Mouse (Mus musculus): ENCODE data around the gene Gpr89. TPM values are rescaled to one million over a fixed set of nuclear protein-coding genes. Genes with fewer than 3 reads are reported as not detected.

The Gpr89 gene
- polyA plus RNA-seq, 1 experiment = 19.0 TPM

DNA sequence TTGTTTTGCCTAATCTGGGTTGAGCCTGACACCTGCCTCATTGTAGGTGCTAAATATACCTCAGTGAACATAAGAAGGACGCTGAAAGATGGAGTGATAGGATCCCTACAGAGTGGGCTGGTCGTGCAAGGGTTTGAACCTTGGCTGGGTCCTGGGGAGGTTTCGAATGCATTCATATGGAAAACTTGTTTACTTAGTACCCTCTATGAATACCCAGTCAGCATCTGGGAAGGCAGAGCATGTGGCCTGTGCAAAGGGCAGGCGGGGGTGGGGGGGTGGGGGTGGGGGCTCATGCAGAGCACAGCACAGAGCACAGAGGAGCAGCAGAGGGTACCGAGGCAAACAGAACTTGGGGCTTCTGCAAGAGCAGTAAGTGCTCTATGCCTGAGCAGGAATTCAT lies 72.2 kb downstream of the Gpr89 start:
- no peak for DNase-seq
- Histone ChIP-seq H3K27ac (ENCODE audit: insufficient read depth, low read length) (no peak overlapping the region), H3K27me3 (ENCODE audit: control insufficient read depth, insufficient read depth, low read length) (no peaks in the 10 kb centered on the region), H3K4me3 (replicated peaks; ENCODE audit: insufficient read depth, low read depth, low read length) (no peak overlapping the region), H3K4me1 (ENCODE audit: control insufficient read depth, insufficient read depth, low read length) (no peaks in the 10 kb centered on the region)
- TF ChIP-seq CTCF (IDR thresholded peaks at IDR 0.05; ENCODE audit: borderline replicate concordance, insufficient read depth, low read depth, low read length) = no peak
- no peak for TF ChIP-seq POLR2A (IDR thresholded peaks at IDR 0.05; ENCODE audit: borderline replicate concordance, insufficient read depth, low read length)
- 28% methylated on average over 5 of the region's 5 CpGs for WGBS

DNA sequence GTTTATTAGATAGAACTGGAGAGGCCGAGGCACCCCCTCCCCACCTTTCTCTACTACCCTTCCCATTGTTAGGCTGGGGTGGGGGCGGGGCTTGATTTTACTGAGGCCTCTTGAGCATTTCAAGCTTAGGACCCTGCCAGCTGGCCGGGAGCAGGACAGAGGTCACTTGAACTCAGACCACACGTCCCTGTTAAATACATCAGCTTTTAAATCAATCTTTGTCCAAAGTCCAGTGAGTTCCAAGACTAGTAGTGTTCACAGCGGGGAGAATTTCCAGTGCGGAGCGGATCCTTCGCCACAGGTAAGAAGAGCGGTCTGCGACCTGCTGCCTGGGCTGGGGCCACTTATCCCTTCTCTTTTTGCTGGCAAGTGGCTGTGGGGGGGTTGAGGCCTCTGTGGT lies 75.3 kb downstream of the Gpr89 start:
- no peak for TF ChIP-seq POLR2A (IDR thresholded peaks at IDR 0.05; ENCODE audit: borderline replicate concordance, insufficient read depth, low read length)
- TF ChIP-seq CTCF (IDR thresholded peaks at IDR 0.05; ENCODE audit: borderline replicate concordance, insufficient read depth, low read depth, low read length) = no peak
- no peak overlapping the region for H3K27ac ChIP-seq (ENCODE audit: insufficient read depth, low read length)
- 79% methylated on average over 10 of the region's 10 CpGs for WGBS
- H3K27me3 ChIP-seq (ENCODE audit: control insufficient read depth, insufficient read depth, low read length) = no peaks in the 10 kb centered on the region
- H3K4me1 ChIP-seq (ENCODE audit: control insufficient read depth, insufficient read depth, low read length) = no peaks in the 10 kb centered on the region
- H3K4me3 ChIP-seq (replicated peaks; ENCODE audit: insufficient read depth, low read depth, low read length) = no peak overlapping the region
- DNase-seq = no peak

- no peak within 1 kb of the TSS for H3K27ac ChIP-seq (ENCODE audit: insufficient read depth, low read length)
- H3K4me3 ChIP-seq (replicated peaks; ENCODE audit: insufficient read depth, low read depth, low read length) = no peak within 1 kb of the TSS
- H3K27me3 ChIP-seq (ENCODE audit: control insufficient read depth, insufficient read depth, low read length) = no peaks in the 10 kb centered on the region
- WGBS = 95% methylated on average over 1 of the region's 1 CpGs
- no peaks in the 10 kb centered on the region for H3K4me1 ChIP-seq (ENCODE audit: control insufficient read depth, insufficient read depth, low read length)
- TF ChIP-seq POLR2A (IDR thresholded peaks at IDR 0.05; ENCODE audit: borderline replicate concordance, insufficient read depth, low read length) (no peak), CTCF (IDR thresholded peaks at IDR 0.05; ENCODE audit: borderline replicate concordance, insufficient read depth, low read depth, low read length) (no peak)
- DNase-seq = no peak
Observed at GRCm38 (mm10) chr3:96828984-96829383, 76.2 kb downstream of the Gpr89 start, which contains the start of the genes Pdzk1 and Cd160. TSS of gene Pdzk1 (plus strand) at chr3:96829284. TSS of gene Cd160 (minus strand) at chr3:96829351.

DNA sequence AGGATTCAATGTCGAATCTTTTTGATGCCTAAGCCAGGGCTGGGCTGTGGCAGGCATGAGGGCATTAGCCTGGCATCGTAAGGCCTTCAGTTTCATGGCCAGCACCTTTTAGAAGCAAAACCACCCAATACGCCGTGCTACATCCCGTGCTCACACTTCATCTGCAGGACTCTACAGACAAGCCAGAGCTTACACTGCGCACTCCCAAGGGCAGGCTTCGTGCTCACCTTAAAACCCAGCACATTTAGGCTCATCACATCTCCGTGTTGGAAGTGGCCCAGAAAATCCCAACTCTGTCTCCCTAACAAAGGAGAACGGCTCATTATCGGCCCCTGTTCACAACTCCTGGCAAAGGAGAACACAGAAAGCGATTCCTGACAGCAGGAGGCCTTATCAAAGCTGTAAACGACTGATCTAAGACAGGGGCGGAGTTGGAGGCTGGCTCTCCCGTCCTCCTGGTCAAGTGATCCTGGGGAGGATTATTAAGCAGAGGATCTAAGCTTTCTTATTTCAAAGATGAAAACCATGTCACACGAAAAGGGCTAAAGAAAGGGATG lies 76.8 kb downstream of the Gpr89 start:
- Histone ChIP-seq H3K4me3 (replicated peaks; ENCODE audit: insufficient read depth, low read depth, low read length) (no peak overlapping the region), H3K27me3 (ENCODE audit: control insufficient read depth, insufficient read depth, low read length) (no peaks in the 10 kb centered on the region), H3K27ac (ENCODE audit: insufficient read depth, low read length) (no peak overlapping the region), H3K4me1 (ENCODE audit: control insufficient read depth, insufficient read depth, low read length) (no peaks in the 10 kb centered on the region)
- TF ChIP-seq CTCF (IDR thresholded peaks at IDR 0.05; ENCODE audit: borderline replicate concordance, insufficient read depth, low read depth, low read length) (no peak), POLR2A (IDR thresholded peaks at IDR 0.05; ENCODE audit: borderline replicate concordance, insufficient read depth, low read length) (no peak)
- no peak for DNase-seq
- WGBS = 40% methylated on average over 15 of the region's 15 CpGs

- TF ChIP-seq CTCF (IDR thresholded peaks at IDR 0.05; ENCODE audit: borderline replicate concordance, insufficient read depth, low read depth, low read length) (no peak), POLR2A (IDR thresholded peaks at IDR 0.05; ENCODE audit: borderline replicate concordance, insufficient read depth, low read length) (no peak)
- WGBS = 36% methylated on average over 11 of the region's 11 CpGs
- Histone ChIP-seq H3K27ac (ENCODE audit: insufficient read depth, low read length) (no peak overlapping the region), H3K27me3 (ENCODE audit: control insufficient read depth, insufficient read depth, low read length) (no peaks in the 10 kb centered on the region), H3K4me3 (replicated peaks; ENCODE audit: insufficient read depth, low read depth, low read length) (no peak overlapping the region), H3K4me1 (ENCODE audit: control insufficient read depth, insufficient read depth, low read length) (no peaks in the 10 kb centered on the region)
- DNase-seq = no peak
Observed at GRCm38 (mm10) chr3:96825261-96825660, 79.9 kb downstream of the Gpr89 start.

GRCm38 (mm10) chr3:96824614-96825013 lies 80.5 kb downstream of the Gpr89 start:
- TF ChIP-seq POLR2A (IDR thresholded peaks at IDR 0.05; ENCODE audit: borderline replicate concordance, insufficient read depth, low read length) (no peak), CTCF (IDR thresholded peaks at IDR 0.05; ENCODE audit: borderline replicate concordance, insufficient read depth, low read depth, low read length) (no peak)
- DNase-seq = no peak
- WGBS = 47% methylated on average over 12 of the region's 12 CpGs
- H3K4me3 ChIP-seq (replicated peaks; ENCODE audit: insufficient read depth, low read depth, low read length) = no peak overlapping the region
- H3K27ac ChIP-seq (ENCODE audit: insufficient read depth, low read length) = no peak overlapping the region
- H3K27me3 ChIP-seq (ENCODE audit: control insufficient read depth, insufficient read depth, low read length) = no peaks in the 10 kb centered on the region
- no peaks in the 10 kb centered on the region for H3K4me1 ChIP-seq (ENCODE audit: control insufficient read depth, insufficient read depth, low read length)

GRCm38 (mm10) chr3:96823701-96824100 lies 81.4 kb downstream of the Gpr89 start:
- 60% methylated on average over 3 of the region's 3 CpGs for WGBS
- TF ChIP-seq CTCF (IDR thresholded peaks at IDR 0.05; ENCODE audit: borderline replicate concordance, insufficient read depth, low read depth, low read length) = no peak
- no peak for TF ChIP-seq POLR2A (IDR thresholded peaks at IDR 0.05; ENCODE audit: borderline replicate concordance, insufficient read depth, low read length)
- H3K27ac ChIP-seq (ENCODE audit: insufficient read depth, low read length) = no peak overlapping the region

DNA sequence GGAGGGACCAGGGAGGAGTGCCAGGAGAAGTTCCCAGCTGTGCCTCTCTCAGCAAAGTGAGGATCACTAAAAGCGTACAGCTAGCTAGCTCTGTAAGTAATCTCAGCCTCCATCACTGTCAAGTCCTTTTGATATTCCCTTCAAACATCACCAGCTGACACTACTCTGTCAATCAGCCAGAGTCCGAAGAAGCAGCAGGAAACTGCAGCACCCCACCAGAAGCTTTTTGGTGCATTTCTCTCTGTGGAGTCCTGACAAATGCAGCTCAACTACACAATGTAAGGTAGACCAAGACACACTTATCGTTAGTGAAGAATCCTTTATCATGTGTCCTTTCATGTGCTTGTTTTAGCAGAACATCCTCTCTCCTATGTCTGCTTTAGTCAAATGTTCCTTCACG lies 83.6 kb downstream of the Gpr89 start:
- no peak for DNase-seq
- Histone ChIP-seq H3K27ac (ENCODE audit: insufficient read depth, low read length) (no peak overlapping the region), H3K27me3 (ENCODE audit: control insufficient read depth, insufficient read depth, low read length) (no peaks in the 10 kb centered on the region), H3K4me3 (replicated peaks; ENCODE audit: insufficient read depth, low read depth, low read length) (no peak overlapping the region), H3K4me1 (ENCODE audit: control insufficient read depth, insufficient read depth, low read length) (no peaks in the 10 kb centered on the region)
- WGBS = 82% methylated on average over 4 of the region's 4 CpGs
- TF ChIP-seq POLR2A (IDR thresholded peaks at IDR 0.05; ENCODE audit: borderline replicate concordance, insufficient read depth, low read length) = no peak

More at GRCm38 (mm10) chr3:96823701-96824100, 81.4 kb downstream of the Gpr89 start:
- H3K4me3 ChIP-seq (replicated peaks; ENCODE audit: insufficient read depth, low read depth, low read length) = no peak overlapping the region
- no peak for DNase-seq
- no peaks in the 10 kb centered on the region for H3K27me3 ChIP-seq (ENCODE audit: control insufficient read depth, insufficient read depth, low read length)
- H3K4me1 ChIP-seq (ENCODE audit: control insufficient read depth, insufficient read depth, low read length) = no peaks in the 10 kb centered on the region

Data from cerebellum, adult 2 months (tissue).